Mouse (Mus musculus) limb, embryonic 11.5 days (tissue): Measurements from ENCODE around the gene Ube2d3. TPM values are rescaled to one million over a fixed set of nuclear protein-coding genes. Genes with fewer than 3 reads are reported as not detected.
A peak's percentile ranks its signal among the peaks of the same experiment; 100 is the strongest.
"Not testable (repeated sequence)": the region's sequence is repeated elsewhere in the genome, so short reads cannot be mapped to it uniquely, and the experiment has no call there.

Source experiments
- ATAC-seq: fragments of 200-750 bp; cut with Nextera tagmentation; 2 replicates; pipeline ENCODE4 v1.8.0; 2017; ENCODE audit warnings: low read depth; ENCODE audit not compliant: insufficient number of reproducible peaks, low FRiP score, low TSS enrichment
- DNase-seq: peaks from one replicate; pipeline ENCODE4 v3.0.0-alpha.2; 2015; ENCODE audit warnings: low spot score
- H3K27ac ChIP-seq: fragments of 300-500 bp; sonication (generic); replicated peaks from 2 replicates; pipeline ENCODE4 v1.5.1; 2014; ENCODE audit warnings: low read depth, mild to moderate bottlenecking, low read length
- H3K27me3 ChIP-seq: fragments of 300-500 bp; sonication (generic); 2 replicates; pipeline ENCODE4 v1.6.1; 2014; ENCODE audit warnings: mild to moderate bottlenecking, low read length, mixed read lengths; ENCODE audit not compliant: control insufficient read depth, insufficient read depth
- H3K36me3 ChIP-seq: fragments of 300-500 bp; sonication (generic); 2 replicates; pipeline ENCODE4 v1.6.1; 2014; ENCODE audit warnings: mild to moderate bottlenecking, low read length, moderate library complexity, mixed read lengths; ENCODE audit not compliant: control insufficient read depth, insufficient read depth
- H3K4me1 ChIP-seq: fragments of 300-500 bp; sonication (generic); 2 replicates; pipeline ENCODE4 v1.6.1; 2014; ENCODE audit warnings: low read length, mixed read lengths; ENCODE audit not compliant: control insufficient read depth, insufficient read depth
- H3K4me2 ChIP-seq: fragments of 300-500 bp; sonication (generic); 2 replicates; pipeline ENCODE4 v1.6.1; 2014; ENCODE audit warnings: low read depth, mild to moderate bottlenecking, moderate library complexity; ENCODE audit not compliant: severe bottlenecking
- H3K4me3 ChIP-seq: fragments of 300-500 bp; sonication (generic); 2 replicates; pipeline ENCODE4 v1.5.1; 2014; ENCODE audit warnings: low read depth, low read length
- H3K9ac ChIP-seq: fragments of 300-500 bp; sonication (generic); 2 replicates; pipeline ENCODE4 v1.6.1; 2014; ENCODE audit warnings: mild to moderate bottlenecking, low read length
- H3K9me3 ChIP-seq: fragments of 300-500 bp; sonication (generic); 2 replicates; pipeline ENCODE4 v1.6.1; 2016; ENCODE audit warnings: low read length; ENCODE audit not compliant: control insufficient read depth
- WGBS: fragments of 180-500 bp; shearing (Covaris S2); extraction: QIAGEN DNeasy Blood & Tissue Kit; methylation state at CpG from one replicate; pipeline ENCODE4 v1.1.7; 2014; 5-methylcytosine and 5-hydroxymethylcytosine counted together
- polyA plus RNA-seq: library from polyadenylated mRNA; unstranded; fragments of >200 nt; fragmentation: Nextera tagmentation; extraction: Ambion mirVana; gene quantifications from 2 replicates; pipeline ENCODE4 v1.2.1, GENCODE M21; 2014

Gene Ube2d3
- polyA plus RNA-seq, 1 experiment from 2014 or later = 639 TPM

DNA sequence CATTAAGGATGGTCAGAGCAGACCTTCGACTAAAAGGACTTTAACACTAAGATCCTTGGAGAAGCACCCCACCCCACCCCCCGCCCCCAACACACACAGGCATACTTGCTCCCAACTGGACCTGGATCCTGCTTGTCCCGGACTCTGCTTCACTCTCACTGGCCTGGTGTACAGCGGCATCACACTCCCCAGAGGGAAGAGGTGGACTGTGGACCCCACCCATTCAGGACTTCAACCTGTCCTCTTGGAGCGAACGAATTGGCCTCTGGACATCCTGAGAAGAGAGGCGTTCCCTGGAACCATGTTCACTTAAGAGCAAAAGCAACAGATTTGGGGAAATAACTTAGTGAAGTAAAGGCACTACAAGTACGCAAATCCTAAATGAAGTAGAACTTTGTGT, 37.1 kb downstream of the Ube2d3 start:
- Histone ChIP-seq H3K27me3 (no peaks in the 10 kb centered on the region), H3K4me2 (no peak overlapping the region), H3K27ac (no peak overlapping the region), H3K9me3 (no peaks in the 10 kb centered on the region), H3K9ac (no peak overlapping the region), H3K4me3 (no peak overlapping the region), H3K36me3 (no peaks in the 10 kb centered on the region), H3K4me1 (no peaks in the 10 kb centered on the region)
- WGBS = 87% methylated on average over 8 of the region's 8 CpGs
- DNase-seq = no peak
- ATAC-seq = no peak

DNA sequence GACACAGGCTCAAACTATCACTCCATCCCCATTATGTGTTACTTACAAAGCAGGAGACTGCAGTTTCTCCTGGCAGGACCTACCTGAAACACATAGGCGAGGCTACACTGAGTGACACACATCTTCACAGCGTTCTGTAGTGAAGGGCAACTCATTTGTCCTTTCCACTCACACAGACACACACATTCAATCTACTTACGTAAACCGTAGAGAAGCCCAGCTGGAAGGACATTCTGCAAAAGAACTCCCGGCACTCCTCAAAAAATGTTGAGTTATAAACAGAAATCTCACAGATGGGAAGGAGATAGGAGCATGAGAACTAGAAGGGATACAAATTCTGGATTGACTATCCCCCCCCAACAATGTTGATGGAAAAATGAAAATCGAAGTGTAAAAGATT, 38.3 kb downstream of the Ube2d3 start:
- no peaks in the 10 kb centered on the region for H3K9me3 ChIP-seq
- no peak overlapping the region for H3K9ac ChIP-seq
- no peaks in the 10 kb centered on the region for H3K4me1 ChIP-seq
- no peak overlapping the region for H3K27ac ChIP-seq
- WGBS = 80% methylated on average over 6 of the region's 6 CpGs
- no peaks in the 10 kb centered on the region for H3K27me3 ChIP-seq
- H3K4me3 ChIP-seq = no peak overlapping the region
- no peak for DNase-seq
- H3K4me2 ChIP-seq = no peak overlapping the region
- H3K36me3 ChIP-seq = no peaks in the 10 kb centered on the region
- ATAC-seq = no peak

DNA sequence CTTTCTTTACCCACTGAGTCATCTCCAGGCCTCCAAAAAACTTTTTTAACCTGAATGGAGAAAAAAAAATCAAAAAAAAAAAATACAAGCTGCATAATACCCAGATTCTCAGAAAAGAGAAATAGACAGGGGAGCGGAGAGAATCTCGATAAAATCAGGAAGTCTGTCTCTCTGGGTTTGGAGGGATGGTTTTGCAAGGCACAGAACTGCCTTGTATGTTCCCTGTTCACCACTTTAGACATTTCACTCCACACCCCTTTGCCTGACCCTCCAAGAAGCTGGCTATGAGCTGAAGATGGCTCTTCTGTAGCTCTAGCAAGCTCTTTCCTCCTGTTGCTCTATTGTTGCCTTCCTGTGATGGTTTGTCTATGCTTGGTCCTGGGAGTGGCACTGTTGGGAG, 39.0 kb downstream of the Ube2d3 start:
- no peaks in the 10 kb centered on the region for H3K36me3 ChIP-seq
- H3K4me3 ChIP-seq = no peak overlapping the region
- no peaks in the 10 kb centered on the region for H3K9me3 ChIP-seq
- H3K9ac ChIP-seq = no peak overlapping the region
- ATAC-seq = no peak
- WGBS = 100% methylated on average over 2 of the region's 2 CpGs
- no peaks in the 10 kb centered on the region for H3K4me1 ChIP-seq
- no peak for DNase-seq
- H3K27me3 ChIP-seq = no peaks in the 10 kb centered on the region
- no peak overlapping the region for H3K4me2 ChIP-seq
- H3K27ac ChIP-seq = no peak overlapping the region

DNA sequence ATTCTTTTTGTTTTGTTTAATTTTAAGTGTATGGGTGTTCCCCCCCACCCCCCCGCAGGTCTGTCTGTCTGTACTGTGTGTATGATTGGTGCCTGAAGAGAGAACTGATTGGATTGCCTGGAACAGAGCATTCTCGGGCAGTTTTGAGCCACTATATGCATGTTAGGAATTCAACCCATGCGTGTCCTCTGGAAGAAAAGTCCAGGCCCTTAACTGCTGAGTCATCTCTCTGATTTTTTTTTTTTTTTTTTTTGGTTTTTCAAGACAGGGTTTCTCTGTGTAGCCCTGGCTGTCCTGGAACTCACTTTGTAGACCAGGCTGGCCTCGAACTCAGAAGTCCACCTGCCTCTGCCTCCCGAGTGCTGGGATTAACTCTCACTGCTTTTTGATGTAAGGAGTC, 41.1 kb downstream of the Ube2d3 start:
- H3K27me3 ChIP-seq, H3K9ac ChIP-seq, H3K4me3 ChIP-seq, DNase-seq, H3K9me3 ChIP-seq, H3K4me2 ChIP-seq, H3K36me3 ChIP-seq, H3K4me1 ChIP-seq, ATAC-seq, H3K27ac ChIP-seq: not testable (repeated sequence)
- 88% methylated on average over 5 of the region's 5 CpGs for WGBS

- no peaks in the 10 kb centered on the region for H3K36me3 ChIP-seq
- WGBS = 83% methylated on average over 6 of the region's 6 CpGs
These were observed 42.8 kb downstream of the Ube2d3 start for GRCm38 (mm10) chr3:135480767-135481166.

GRCm38 (mm10) chr3:135481608-135482007, 43.7 kb downstream of the Ube2d3 start:
- WGBS = 83% methylated on average over 3 of the region's 3 CpGs
- Histone ChIP-seq H3K4me2 (no peak overlapping the region), H3K4me1 (no peaks in the 10 kb centered on the region), H3K4me3 (no peak overlapping the region), H3K27me3 (no peaks in the 10 kb centered on the region), H3K9ac (no peak overlapping the region), H3K36me3 (no peaks in the 10 kb centered on the region), H3K27ac (no peak overlapping the region), H3K9me3 (no peaks in the 10 kb centered on the region)
- no peak for DNase-seq
- ATAC-seq = no peak

More at GRCm38 (mm10) chr3:135480767-135481166, 42.8 kb downstream of the Ube2d3 start:
- H3K27ac ChIP-seq = no peak overlapping the region
- DNase-seq (no peak), ATAC-seq (no peak)
- H3K9ac ChIP-seq = no peak overlapping the region
- H3K27me3 ChIP-seq = no peaks in the 10 kb centered on the region
- H3K4me3 ChIP-seq = no peak overlapping the region
- no peaks in the 10 kb centered on the region for H3K9me3 ChIP-seq
- H3K4me2 ChIP-seq = no peak overlapping the region
- H3K4me1 ChIP-seq = no peaks in the 10 kb centered on the region

DNA sequence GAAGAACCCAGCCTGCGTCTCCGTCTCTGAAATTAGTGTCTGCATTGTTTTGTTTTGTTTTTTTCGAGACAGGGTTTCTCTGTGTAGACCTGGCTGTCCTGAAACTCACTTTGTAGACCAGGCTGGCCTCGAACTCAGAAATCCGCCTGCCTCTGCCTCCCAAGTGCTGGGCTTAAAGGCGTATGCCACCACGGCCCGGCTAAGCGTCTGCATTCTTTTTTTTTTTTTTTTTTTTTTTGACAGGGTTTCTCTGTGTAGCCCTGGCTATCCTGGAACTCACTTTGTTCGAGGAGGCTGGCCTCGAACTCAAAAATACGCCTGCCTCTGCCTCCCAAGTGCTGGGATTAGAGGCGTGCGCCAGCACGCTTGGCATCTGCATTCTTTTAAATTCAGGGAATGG, 46.7 kb downstream of the Ube2d3 start:
- H3K9me3 ChIP-seq, H3K4me1 ChIP-seq, DNase-seq, H3K36me3 ChIP-seq, ATAC-seq, H3K4me3 ChIP-seq, H3K9ac ChIP-seq, H3K27ac ChIP-seq, H3K27me3 ChIP-seq: not testable (repeated sequence)
- 91% methylated on average over 15 of the region's 15 CpGs for WGBS
- H3K4me2 ChIP-seq = peak overlapping the region; percentile 97; the same call in 1 of the 2 replicates

- ATAC-seq = peak; percentile 88
- Histone ChIP-seq H3K4me2 (peak within 1 kb of the TSS; percentile 97), H3K27me3 (no peaks in the 10 kb centered on the region), H3K36me3 (no peaks in the 10 kb centered on the region), H3K27ac (no peak within 1 kb of the TSS), H3K4me3 (peak within 1 kb of the TSS; percentile 53), H3K4me1 (no peaks in the 10 kb centered on the region), H3K9ac (peak within 1 kb of the TSS; percentile 61), H3K9me3 (no peaks in the 10 kb centered on the region)
- DNase-seq = peak; percentile 78
- WGBS = 2% methylated on average over 48 of the region's 48 CpGs
These were observed 47.4 kb downstream of the Ube2d3 start, which contains the start of gene Manba for GRCm38 (mm10) chr3:135485128-135485899. Manba (plus strand) TSS chr3:135485611.

- no peak for DNase-seq
- Histone ChIP-seq H3K4me3 (peak overlapping the region; percentile 53), H3K9ac (peak overlapping the region; percentile 61), H3K27me3 (no peaks in the 10 kb centered on the region), H3K4me1 (no peaks in the 10 kb centered on the region), H3K9me3 (no peaks in the 10 kb centered on the region), H3K36me3 (no peaks in the 10 kb centered on the region), H3K4me2 (peak overlapping the region; percentile 97), H3K27ac (no peak overlapping the region)
- WGBS = 22% methylated on average over 9 of the region's 9 CpGs
- no peak for ATAC-seq
These were observed 47.9 kb downstream of the Ube2d3 start for GRCm38 (mm10) chr3:135485900-135486241.
